Mouse (Mus musculus): Measurements from ENCODE around the gene Ppp1r16b.

The Ppp1r16b gene

DNA sequence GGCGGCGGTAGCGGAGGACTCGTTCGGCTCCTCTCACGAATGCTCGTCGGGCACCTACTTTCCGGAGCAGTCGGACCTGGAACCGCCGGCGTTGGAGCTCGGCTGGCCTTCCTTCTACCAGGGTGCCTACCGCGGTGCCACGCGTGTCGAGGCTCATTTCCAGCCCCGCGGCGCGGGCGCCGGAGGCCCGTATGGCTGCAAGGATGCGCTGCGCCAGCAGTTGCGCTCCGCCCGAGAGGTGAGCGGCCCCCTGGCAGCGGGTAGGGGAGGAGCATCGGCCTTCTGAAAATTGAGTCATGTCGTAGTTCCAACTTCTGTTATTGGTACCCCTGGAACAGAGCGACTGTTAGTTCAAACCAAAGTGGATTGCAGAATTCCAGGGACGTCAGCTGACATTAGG, 103.2 kb downstream of the Ppp1r16b start:
- no peak for DNase-seq (ENCODE audit: extremely low spot score)

- no peak for DNase-seq (ENCODE audit: extremely low spot score)
Observed at GRCm38 (mm10) chr2:158768771-158769170, 103.6 kb downstream of the Ppp1r16b start.

GRCm38 (mm10) chr2:158770126-158770757, 105.0 kb downstream of the Ppp1r16b start:
- DNase-seq (ENCODE audit: extremely low spot score) = no peak

DNA sequence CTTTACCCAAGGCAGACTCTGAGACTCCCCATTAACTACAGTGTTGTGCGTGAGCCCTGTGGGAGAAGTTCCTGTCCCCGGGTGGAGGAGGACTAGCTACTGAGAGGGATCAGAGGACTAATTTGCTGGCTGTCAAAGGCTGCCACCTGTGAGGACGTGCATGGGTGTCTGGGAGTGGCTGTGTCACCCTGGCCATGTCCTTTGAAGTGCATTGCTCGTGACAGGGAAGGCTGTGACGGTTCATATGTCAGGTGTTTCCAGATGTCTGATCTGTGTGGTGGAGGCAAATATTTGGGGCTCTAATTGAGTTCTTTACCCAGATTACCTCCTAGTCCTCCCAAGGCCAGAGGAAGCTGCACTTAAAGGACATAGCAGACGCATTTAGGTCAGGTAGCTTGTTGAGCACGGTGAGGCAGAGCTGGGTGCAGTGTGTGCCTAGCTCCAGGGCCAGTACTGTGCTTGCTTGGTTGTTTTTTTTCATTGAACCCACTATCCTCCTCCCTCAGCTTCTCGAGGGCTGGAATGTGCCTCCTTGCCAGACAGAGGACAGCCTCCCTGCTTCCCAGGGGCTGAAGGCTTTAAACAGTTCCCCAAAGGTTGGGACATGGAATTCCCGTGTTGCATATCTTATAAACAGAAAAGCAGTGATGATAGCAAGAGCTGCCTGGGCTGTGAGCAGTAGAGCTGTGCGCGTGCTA, 106.0 kb downstream of the Ppp1r16b start:
- no peak for DNase-seq (ENCODE audit: extremely low spot score)

DNA sequence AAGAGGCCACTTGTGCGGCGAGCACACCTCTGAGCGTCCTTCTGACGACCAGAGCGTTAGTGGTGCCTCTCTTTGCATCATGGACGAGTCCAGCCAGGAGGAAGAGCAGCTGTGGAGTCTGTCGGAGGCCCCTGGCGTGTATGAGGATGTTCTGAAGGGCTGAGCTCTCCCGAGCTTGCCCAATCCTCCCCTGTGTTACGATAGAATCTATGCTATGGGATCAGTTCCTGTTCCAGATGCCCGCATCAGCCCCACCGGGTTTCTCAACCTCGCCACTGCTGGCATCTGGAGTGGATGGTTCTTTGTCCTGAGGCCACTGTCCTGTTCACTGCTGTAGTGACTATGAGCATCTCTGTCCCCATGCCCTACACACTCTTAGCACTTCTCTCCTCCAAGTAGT, 107.6 kb downstream of the Ppp1r16b start:
- DNase-seq (ENCODE audit: extremely low spot score) = no peak

GRCm38 (mm10) chr2:158774886-158775285, 109.7 kb downstream of the Ppp1r16b start:
- DNase-seq (ENCODE audit: extremely low spot score) = no peak

DNA sequence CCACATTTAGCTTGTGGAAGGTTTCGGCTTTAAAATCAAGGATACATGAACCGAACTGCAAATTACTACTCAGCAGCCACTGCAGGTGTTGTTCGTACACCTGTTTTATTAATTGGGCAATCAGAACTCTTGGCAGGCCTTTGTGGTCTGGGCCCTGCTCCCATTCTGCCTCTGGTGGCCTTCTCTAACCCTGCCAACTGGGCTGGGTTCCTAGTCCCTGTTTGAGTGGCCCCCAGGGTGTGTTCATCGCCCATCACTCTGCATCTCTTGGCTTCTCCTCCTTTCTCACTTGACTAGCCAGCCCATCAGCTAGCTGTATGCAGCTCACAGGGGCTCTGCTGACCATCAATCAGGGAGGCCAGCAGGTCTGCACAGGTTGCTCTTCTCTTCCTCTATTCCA, 111.5 kb downstream of the Ppp1r16b start:
- DNase-seq (ENCODE audit: extremely low spot score) = no peak

DNA sequence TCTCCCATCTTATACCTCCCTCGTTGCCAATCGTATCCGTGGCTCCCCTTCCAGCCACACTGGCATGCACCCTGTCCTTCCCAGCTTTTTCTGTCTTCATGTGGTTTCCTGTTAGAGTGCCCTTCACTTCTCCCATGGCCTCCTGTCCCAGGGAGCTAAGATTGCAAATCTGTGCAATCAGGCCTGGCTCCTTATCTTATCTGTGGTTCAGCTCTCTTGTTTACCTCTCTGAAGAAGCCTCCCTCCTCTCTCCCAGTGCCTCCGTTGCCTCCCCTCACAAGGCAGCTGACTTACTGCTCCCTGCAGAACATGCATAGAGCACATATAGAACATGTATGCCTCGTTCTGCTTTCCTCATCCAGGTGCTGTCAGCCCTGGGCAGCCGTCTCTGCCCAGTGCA, 112.3 kb downstream of the Ppp1r16b start:
- no peak for DNase-seq (ENCODE audit: extremely low spot score)

GRCm38 (mm10) chr2:158778349-158778748, 113.2 kb downstream of the Ppp1r16b start:
- no peak for DNase-seq (ENCODE audit: extremely low spot score)

GRCm38 (mm10) chr2:158781126-158781525, 115.9 kb downstream of the Ppp1r16b start:
- no peak for DNase-seq (ENCODE audit: extremely low spot score)

- no peak for DNase-seq (ENCODE audit: extremely low spot score)
Observed at GRCm38 (mm10) chr2:158786927-158787795, 122.0 kb downstream of the Ppp1r16b start.

DNA sequence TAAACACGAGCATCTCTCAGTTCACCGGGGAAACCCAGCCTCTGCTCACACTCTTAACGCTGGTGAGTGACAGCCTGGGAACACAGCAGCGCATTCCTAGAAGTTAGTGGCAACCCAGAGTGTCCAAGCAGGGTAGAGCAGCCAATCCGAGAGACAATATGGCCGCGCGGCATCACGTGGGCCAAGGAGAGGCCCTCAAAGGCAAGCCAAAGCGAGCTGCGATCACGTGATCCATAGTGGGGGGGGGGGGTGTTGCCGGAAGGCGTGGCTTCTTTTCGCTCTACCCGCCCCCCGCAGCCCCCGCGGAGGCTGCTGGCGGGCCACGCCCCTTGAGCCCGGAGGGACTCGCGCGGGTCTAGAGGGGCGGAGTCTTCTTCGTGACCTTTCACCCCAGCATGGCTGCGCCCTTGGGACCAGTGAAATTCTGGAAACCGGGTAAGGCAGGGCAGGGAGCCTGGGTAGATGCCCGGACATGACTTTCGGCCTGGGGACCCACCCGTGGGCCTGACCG, 129.4 kb downstream of the Ppp1r16b start, which contains the start of gene Dhx35:
TSS of gene Dhx35 (plus strand) at position 314 of the 511 bp plus-strand sequence.
- peak; percentile 98 for DNase-seq (ENCODE audit: extremely low spot score)

DNA sequence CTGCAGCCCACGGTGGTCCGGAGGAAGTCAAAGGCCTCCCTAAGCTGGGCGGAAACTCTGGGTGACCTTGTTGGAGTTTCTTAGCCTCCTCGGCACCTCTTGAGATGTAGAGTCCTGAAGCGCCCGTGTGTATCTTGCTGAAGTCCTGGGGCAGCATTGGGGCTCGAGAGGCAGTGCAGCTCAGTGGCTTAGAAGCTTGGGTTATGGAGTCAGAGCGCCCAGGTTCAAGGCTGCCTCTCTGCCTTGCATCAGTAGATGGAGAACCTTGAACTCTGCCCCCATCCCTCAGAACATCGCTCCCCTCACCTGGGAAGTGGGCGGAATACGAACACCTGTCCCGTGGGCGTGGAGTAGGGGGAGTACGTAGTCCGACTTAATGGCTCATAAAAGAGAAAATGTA, 129.8 kb downstream of the Ppp1r16b start:
- DNase-seq (ENCODE audit: extremely low spot score) = no peak

DNA sequence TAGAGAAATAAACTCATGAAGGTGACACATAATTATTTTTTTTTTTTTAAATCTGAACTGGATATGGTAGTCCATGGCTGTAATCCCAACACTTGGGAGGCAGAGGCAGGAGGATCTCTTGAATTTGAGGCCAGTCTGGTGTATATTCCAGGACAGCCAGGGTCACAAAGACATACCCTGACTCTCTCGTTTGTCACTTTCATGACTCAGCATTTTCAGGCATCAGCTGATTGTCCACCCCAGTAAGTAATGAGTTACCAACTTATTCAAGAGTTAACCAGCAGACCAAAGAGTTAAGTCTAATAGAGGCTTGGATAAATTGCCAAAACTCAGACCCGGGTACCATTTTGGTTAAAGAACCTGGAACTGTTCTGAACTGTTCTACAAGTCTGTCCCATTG, 130.7 kb downstream of the Ppp1r16b start:
- DNase-seq (ENCODE audit: extremely low spot score) = no peak

DNA sequence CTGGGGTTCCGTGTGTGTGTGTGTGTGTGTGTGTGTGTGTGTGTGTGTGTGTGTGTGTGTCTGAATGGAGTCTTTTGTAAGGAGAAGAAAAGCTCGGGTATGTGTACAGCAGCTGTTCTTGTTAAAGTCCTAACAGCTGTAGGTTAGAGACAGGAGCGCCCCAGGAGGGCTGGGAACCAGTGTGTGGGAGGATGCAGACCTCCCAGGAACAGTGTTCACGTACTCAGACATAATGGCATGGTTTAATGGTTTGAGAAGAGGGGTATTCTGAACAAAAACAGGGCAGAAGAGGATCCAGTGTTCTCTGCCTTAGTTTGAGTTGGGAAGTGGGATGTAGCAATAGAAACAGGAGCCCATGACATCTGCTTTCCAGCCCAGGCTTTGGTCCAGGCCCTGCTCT, 134.1 kb downstream of the Ppp1r16b start:
- DNase-seq (ENCODE audit: extremely low spot score) = no peak

- DNase-seq (ENCODE audit: extremely low spot score) = no peak
Observed at GRCm38 (mm10) chr2:158800788-158801187, 135.6 kb downstream of the Ppp1r16b start.

GRCm38 (mm10) chr2:158803575-158803974, 138.4 kb downstream of the Ppp1r16b start:
- DNase-seq (ENCODE audit: extremely low spot score) = no peak

GRCm38 (mm10) chr2:158815686-158816085, 150.5 kb downstream of the Ppp1r16b start:
- no peak for DNase-seq (ENCODE audit: extremely low spot score)
